Mouse (Mus musculus) ovary, postnatal 36 days (tissue): ENCODE results near the gene Gm17521.
"Not testable (repeated sequence)": the region's sequence is repeated elsewhere in the genome, so short reads cannot be mapped to it uniquely, and the experiment has no call there.

Source experiments
- DNase-seq: peaks from one replicate; pipeline ENCODE4 v3.0.0; 2022; ENCODE audit warnings: low spot score, mixed read lengths

Gene Gm17521

DNA sequence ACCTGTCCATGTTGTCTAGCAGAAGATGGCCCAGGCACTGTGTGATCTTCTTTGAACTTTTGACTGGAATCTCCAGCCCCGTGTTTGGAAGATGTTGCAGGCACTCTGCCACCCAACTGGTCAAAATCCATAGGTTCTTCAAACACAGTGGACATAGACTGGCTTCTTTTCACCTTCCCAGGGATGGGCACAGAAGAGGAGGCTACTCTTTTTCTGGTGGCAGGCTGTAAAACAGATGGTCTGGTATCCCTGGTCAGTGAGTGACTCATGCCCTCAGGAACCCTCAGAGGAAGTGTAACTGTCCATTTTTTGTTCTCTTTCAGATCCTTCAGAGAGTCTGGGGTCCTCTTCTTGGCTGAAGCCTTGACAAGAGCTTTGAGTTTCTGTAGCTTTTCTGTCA, at the start of gene Gm17521:
TSS of gene Gm17521 (minus strand) at position 101 of the 400 bp plus-strand sequence.
- not testable (repeated sequence) for DNase-seq

DNA sequence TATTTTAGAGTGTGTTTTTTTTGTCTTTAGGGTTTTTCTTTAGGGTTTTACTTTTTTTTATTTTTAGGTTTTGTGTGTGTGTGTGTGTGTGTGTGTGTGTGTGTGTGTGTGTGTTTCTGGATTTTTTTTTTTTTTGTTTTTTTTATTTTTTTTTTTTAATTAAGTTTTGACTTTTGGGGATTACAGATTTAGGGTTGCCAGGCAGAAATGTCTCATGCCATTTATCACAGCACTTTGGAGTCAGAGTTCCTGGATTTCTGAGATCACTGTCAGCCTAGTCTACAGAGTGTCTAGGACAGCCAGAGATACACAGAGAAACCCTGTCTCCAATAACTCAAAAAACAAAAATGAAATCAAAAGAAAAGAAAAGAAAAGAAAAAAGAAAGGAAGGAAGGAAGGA, 14.5 kb upstream of the Gm17521 start:
- no peak for DNase-seq

DNA sequence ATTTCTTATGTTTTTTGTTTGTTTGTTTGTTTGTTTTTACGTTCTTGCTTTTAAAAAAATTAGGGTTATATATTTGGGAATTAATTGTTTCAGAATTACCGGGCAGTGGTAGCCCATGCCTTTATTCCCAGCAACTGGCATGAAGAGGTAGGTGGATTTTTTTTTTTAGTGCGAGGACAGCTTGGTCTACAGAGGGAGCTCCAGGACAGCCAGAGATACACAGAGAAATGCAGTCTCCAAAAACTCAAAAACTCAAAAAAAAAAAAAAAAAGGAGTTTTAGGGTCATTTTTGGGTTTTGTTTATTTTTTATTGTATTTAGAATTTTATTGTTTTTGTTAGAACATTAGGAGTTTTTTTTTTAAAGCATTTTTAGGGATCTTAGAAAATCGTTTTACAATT, 14.0 kb upstream of the Gm17521 start:
- no peak for DNase-seq
